Mouse (Mus musculus) lung, embryonic 15.5 days (tissue): ENCODE measurements around the gene Hace1. TPM values are rescaled to one million over a fixed set of nuclear protein-coding genes. Genes with fewer than 3 reads are reported as not detected.

Experiments used
- ATAC-seq: fragments of 200-750 bp; cut with Nextera tagmentation; 2 replicates; pipeline ENCODE4 v1.8.0; 2017; ENCODE audit warnings: moderate number of reproducible peaks, borderline replicate concordance; ENCODE audit not compliant: low FRiP score, low TSS enrichment; ENCODE audit errors: extremely low read depth
- H3K27ac ChIP-seq: fragments of 300-500 bp; sonication (generic); 2 replicates; pipeline ENCODE4 v1.5.1; 2015; ENCODE audit warnings: moderate library complexity, mild to moderate bottlenecking, inconsistent platforms
- H3K27me3 ChIP-seq: fragments of 300-500 bp; sonication (generic); 2 replicates; pipeline ENCODE4 v1.6.1; 2015; ENCODE audit warnings: inconsistent platforms
- H3K36me3 ChIP-seq: fragments of 300-500 bp; sonication (generic); 2 replicates; pipeline ENCODE4 v1.6.1; 2015; ENCODE audit warnings: inconsistent platforms
- H3K4me1 ChIP-seq: fragments of 300-500 bp; sonication (generic); 2 replicates; pipeline ENCODE4 v1.6.1; 2015; ENCODE audit warnings: inconsistent platforms
- H3K4me2 ChIP-seq: fragments of 300-500 bp; sonication (generic); 2 replicates; pipeline ENCODE4 v1.6.1; 2015; ENCODE audit warnings: inconsistent platforms, mild to moderate bottlenecking, moderate library complexity
- H3K4me3 ChIP-seq: fragments of 300-500 bp; sonication (generic); 2 replicates; pipeline ENCODE4 v1.5.1; 2015; ENCODE audit warnings: mild to moderate bottlenecking, inconsistent platforms
- H3K9ac ChIP-seq: fragments of 300-500 bp; sonication (generic); 2 replicates; pipeline ENCODE4 v1.6.1; 2015; ENCODE audit warnings: inconsistent platforms
- H3K9me3 ChIP-seq: fragments of 300-500 bp; sonication (generic); 2 replicates; pipeline ENCODE4 v1.6.1; 2016; ENCODE audit warnings: inconsistent platforms
- WGBS: fragments of 180-500 bp; shearing (Covaris S2); methylation state at CpG from one replicate; pipeline ENCODE4 v1.1.7; 2015; 5-methylcytosine and 5-hydroxymethylcytosine counted together
- polyA plus RNA-seq: library from polyadenylated mRNA; unstranded; fragments of >200 nt; fragmentation: Nextera tagmentation; extraction: Ambion mirVana; gene quantifications from 2 replicates; pipeline ENCODE4 v1.2.1, GENCODE M21; 2015

Gene Hace1
- polyA plus RNA-seq, 1 experiment from 2014 or later, result 22.2 TPM

GRCm38 (mm10) chr10:45631995-45632394 is 54.4 kb downstream of the Hace1 start:
- no peak overlapping the region for H3K9ac ChIP-seq

DNA sequence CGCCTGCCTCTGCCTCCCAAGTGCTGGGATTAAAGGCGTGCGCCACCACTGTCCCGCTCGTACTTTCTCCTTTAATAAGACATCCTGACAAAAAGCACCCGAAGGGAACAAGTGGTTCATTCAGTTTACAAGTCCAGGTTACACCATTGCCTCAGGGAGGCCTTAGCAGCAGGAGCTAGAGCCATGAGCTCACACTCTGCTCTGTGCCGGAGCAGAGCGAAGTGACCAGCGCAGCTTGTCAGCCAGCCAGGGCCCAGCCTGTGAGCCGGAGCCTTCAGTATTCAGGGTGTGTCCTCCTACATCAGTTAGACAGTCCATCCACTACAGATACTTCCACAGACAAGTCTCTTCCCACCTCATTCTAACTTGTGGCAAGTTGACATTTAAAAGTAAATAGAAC is 55.0 kb downstream of the Hace1 start:
- Histone ChIP-seq H3K9ac (no peak overlapping the region), H3K36me3 (no peaks in the 10 kb centered on the region), H3K4me1 (no peaks in the 10 kb centered on the region), H3K4me2 (no peak overlapping the region), H3K27me3 (no peaks in the 10 kb centered on the region), H3K4me3 (no peak overlapping the region), H3K9me3 (no peaks in the 10 kb centered on the region), H3K27ac (no peak overlapping the region)
- ATAC-seq, result no peak
- 89% methylated on average over 10 of the region's 10 CpGs for WGBS

More at GRCm38 (mm10) chr10:45631995-45632394, 54.4 kb downstream of the Hace1 start:
- no peak for ATAC-seq
- Histone ChIP-seq H3K4me3 (no peak overlapping the region), H3K9me3 (no peaks in the 10 kb centered on the region), H3K4me2 (no peak overlapping the region), H3K27ac (no peak overlapping the region), H3K36me3 (no peaks in the 10 kb centered on the region), H3K4me1 (no peaks in the 10 kb centered on the region), H3K27me3 (no peaks in the 10 kb centered on the region)
- 85% methylated on average over 3 of the region's 3 CpGs for WGBS

DNA sequence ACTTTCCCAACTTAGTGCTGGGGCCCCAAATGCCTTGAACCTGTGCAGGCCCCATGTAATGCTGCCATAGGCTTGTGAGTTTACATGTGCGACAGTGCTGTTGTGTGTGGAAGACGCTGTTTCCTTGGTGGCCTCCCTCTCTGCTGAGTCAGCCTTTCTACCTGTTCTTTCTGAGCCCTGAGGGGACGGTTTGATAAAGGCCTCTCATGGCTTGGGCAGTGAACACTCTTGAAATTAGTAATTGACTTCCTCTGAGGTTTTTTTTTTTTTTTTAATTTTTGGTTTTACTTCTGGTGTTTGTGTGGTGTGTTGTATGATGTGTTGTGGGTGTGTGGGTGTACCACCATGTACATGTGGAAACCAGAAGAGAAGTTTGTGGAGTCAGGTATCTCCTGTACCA is 57.6 kb downstream of the Hace1 start:
- Histone ChIP-seq H3K4me3 (no peak overlapping the region), H3K27me3 (no peaks in the 10 kb centered on the region), H3K27ac (no peak overlapping the region), H3K9me3 (no peaks in the 10 kb centered on the region), H3K4me2 (no peak overlapping the region), H3K36me3 (no peaks in the 10 kb centered on the region), H3K4me1 (no peaks in the 10 kb centered on the region), H3K9ac (no peak overlapping the region)
- WGBS, result 81% methylated on average over 3 of the region's 3 CpGs
- no peak for ATAC-seq

DNA sequence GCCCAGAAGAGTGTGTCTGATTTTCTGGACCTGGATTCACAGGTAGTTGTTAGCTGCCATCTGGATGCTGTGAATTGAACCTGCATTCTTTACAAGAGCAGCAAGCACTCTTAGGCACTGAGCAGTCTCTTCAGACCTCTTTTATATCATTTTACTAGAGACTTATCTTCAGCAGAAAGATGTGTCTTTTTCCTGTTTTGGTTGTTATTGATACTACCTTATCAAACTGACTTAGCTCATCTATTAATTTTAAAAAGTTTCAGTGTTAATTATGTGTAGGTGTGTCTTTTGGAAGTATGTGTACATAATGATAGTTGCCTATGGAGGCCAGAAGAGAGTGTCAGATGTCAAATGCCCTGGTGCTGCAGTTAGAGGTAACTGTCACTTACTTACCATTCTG is 62.1 kb downstream of the Hace1 start:
- no peak for ATAC-seq
- H3K36me3 ChIP-seq, result peaks cover 8% of the 10 kb centered on the region; the same call in 1 of the 2 replicates
- H3K4me1 ChIP-seq, result no peaks in the 10 kb centered on the region
- no peak overlapping the region for H3K9ac ChIP-seq
- no peak overlapping the region for H3K4me3 ChIP-seq
- H3K27me3 ChIP-seq, result no peaks in the 10 kb centered on the region
- H3K4me2 ChIP-seq, result no peak overlapping the region
- no peak overlapping the region for H3K27ac ChIP-seq
- no peaks in the 10 kb centered on the region; the same call in 1 of the 2 replicates for H3K9me3 ChIP-seq

DNA sequence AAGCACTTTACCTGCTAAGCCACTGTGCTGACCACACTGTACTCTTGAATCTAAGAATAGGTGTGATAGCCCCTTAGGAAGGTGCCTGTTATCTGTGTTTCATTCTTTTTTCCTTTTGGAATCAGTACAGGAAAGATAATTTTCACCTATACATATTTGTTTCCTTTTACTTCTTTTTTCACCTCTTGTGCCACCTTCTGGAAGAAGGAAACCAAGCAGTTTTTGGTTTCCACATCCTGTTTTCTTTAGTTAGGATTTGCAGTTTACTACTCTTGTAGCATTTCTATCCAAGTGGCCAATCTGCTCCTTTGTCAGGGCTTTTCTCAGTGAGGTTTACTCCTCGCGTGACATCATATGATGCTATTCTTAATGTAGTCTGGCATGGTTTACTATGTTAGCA is 76.4 kb downstream of the Hace1 start:
- WGBS, result 95% methylated on average over 2 of the region's 2 CpGs
- no peaks in the 10 kb centered on the region for H3K4me1 ChIP-seq
- no peak overlapping the region for H3K4me3 ChIP-seq
- no peaks in the 10 kb centered on the region for H3K9me3 ChIP-seq
- no peak overlapping the region for H3K27ac ChIP-seq
- H3K9ac ChIP-seq, result no peak overlapping the region
- H3K36me3 ChIP-seq, result 0 out of 2 replicates have a peak, but pooled peaks cover 3% of the 10 kb centered on the region
- ATAC-seq, result no peak
- no peaks in the 10 kb centered on the region for H3K27me3 ChIP-seq
- H3K4me2 ChIP-seq, result no peak overlapping the region

GRCm38 (mm10) chr10:45662015-45662414 is 84.4 kb downstream of the Hace1 start:
- no peaks in the 10 kb centered on the region for H3K9me3 ChIP-seq
- no peak overlapping the region for H3K27ac ChIP-seq
- H3K9ac ChIP-seq, result no peak overlapping the region
- H3K4me1 ChIP-seq, result no peaks in the 10 kb centered on the region
- H3K4me2 ChIP-seq, result no peak overlapping the region
- no peak overlapping the region for H3K4me3 ChIP-seq
- H3K27me3 ChIP-seq, result no peaks in the 10 kb centered on the region
- WGBS, result 90% methylated on average over 9 of the region's 9 CpGs
- no peaks in the 10 kb centered on the region for H3K36me3 ChIP-seq
- no peak for ATAC-seq

- 95% methylated on average over 2 of the region's 2 CpGs for WGBS
- Histone ChIP-seq H3K4me1 (no peaks in the 10 kb centered on the region), H3K36me3 (no peaks in the 10 kb centered on the region), H3K27me3 (no peaks in the 10 kb centered on the region), H3K27ac (no peak overlapping the region), H3K9ac (no peak overlapping the region), H3K9me3 (no peaks in the 10 kb centered on the region), H3K4me2 (no peak overlapping the region), H3K4me3 (no peak overlapping the region)
- no peak for ATAC-seq
These were observed 90.6 kb downstream of the Hace1 start for GRCm38 (mm10) chr10:45668266-45668665.

- no peak overlapping the region for H3K4me3 ChIP-seq
- H3K27ac ChIP-seq, result no peak overlapping the region
- no peak for ATAC-seq
- H3K4me1 ChIP-seq, result no peaks in the 10 kb centered on the region
- no peaks in the 10 kb centered on the region for H3K36me3 ChIP-seq
- no peaks in the 10 kb centered on the region for H3K9me3 ChIP-seq
- no peak overlapping the region for H3K9ac ChIP-seq
- no peak overlapping the region for H3K4me2 ChIP-seq
- no peaks in the 10 kb centered on the region for H3K27me3 ChIP-seq
These were observed 99.2 kb downstream of the Hace1 start for GRCm38 (mm10) chr10:45676796-45677195.

- Histone ChIP-seq H3K9me3 (no peaks in the 10 kb centered on the region), H3K4me1 (no peaks in the 10 kb centered on the region), H3K36me3 (peaks cover 3% of the 10 kb centered on the region; the same call in 1 of the 2 replicates), H3K27ac (no peak overlapping the region), H3K9ac (no peak overlapping the region), H3K27me3 (no peaks in the 10 kb centered on the region), H3K4me3 (no peak overlapping the region), H3K4me2 (no peak overlapping the region)
- ATAC-seq, result no peak
- 70% methylated on average over 1 of the region's 1 CpGs for WGBS
These were observed 108.6 kb downstream of the Hace1 start for GRCm38 (mm10) chr10:45686191-45686590.

DNA sequence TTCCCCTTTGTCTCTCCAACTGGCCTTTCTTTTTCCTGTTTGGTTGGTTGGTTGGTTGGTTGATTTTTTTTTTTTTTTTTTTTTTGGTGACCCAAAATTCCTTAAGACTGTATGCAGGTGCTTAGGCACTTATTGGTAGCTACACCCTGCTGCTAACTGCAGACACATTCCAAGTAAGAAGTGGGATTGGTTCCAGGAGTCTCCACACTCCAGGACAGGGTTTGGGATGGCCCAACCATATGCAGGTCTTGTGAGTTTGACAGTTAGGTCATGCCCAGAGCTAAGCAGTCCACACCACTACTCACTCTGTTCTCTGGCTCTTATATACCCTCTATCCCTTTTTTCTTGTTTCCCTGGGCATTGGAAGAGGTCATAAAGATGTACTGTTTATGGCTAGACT is 117.3 kb downstream of the Hace1 start:
- H3K4me1 ChIP-seq, result no peaks in the 10 kb centered on the region
- H3K4me3 ChIP-seq, result no peak overlapping the region
- H3K4me2 ChIP-seq, result no peak overlapping the region
- ATAC-seq, result no peak
- H3K27me3 ChIP-seq, result no peaks in the 10 kb centered on the region
- H3K9ac ChIP-seq, result no peak overlapping the region
- H3K36me3 ChIP-seq, result no peaks in the 10 kb centered on the region
- H3K9me3 ChIP-seq, result no peaks in the 10 kb centered on the region
- no peak overlapping the region for H3K27ac ChIP-seq

GRCm38 (mm10) chr10:45695522-45695921 is 117.9 kb downstream of the Hace1 start:
- no peak overlapping the region for H3K9ac ChIP-seq
- no peak overlapping the region for H3K4me3 ChIP-seq
- 96% methylated on average over 1 of the region's 1 CpGs for WGBS
- H3K27me3 ChIP-seq, result no peaks in the 10 kb centered on the region
- ATAC-seq, result no peak
- no peak overlapping the region for H3K4me2 ChIP-seq
- H3K9me3 ChIP-seq, result no peaks in the 10 kb centered on the region
- H3K36me3 ChIP-seq, result no peaks in the 10 kb centered on the region
- no peak overlapping the region for H3K27ac ChIP-seq
- H3K4me1 ChIP-seq, result no peaks in the 10 kb centered on the region

GRCm38 (mm10) chr10:45698930-45699329 is 121.3 kb downstream of the Hace1 start:
- 0 out of 2 replicates have a peak, but pooled peaks cover 4% of the 10 kb centered on the region for H3K36me3 ChIP-seq

DNA sequence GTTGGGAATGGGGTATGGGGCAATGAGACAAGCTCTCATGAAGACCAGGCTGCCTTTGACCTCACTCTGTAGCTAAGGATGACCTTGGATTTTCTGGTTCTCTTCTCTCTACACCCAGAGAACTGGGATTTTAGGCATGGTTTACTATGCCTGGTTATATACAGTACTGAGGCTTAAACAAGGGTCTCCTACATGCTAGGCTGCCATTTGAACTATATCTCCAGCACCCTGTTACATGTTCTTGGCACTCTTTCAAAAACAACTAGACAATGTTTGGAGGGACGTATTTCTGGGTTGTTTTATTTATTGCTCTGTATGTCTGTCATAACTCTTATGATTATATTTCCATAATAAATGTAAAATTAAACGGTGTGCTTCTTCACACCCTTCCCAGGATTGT is 129.2 kb downstream of the Hace1 start:
- Histone ChIP-seq H3K27me3 (no peaks in the 10 kb centered on the region), H3K27ac (no peak overlapping the region), H3K4me2 (no peak overlapping the region), H3K9ac (no peak overlapping the region), H3K9me3 (no peaks in the 10 kb centered on the region), H3K36me3 (no peaks in the 10 kb centered on the region), H3K4me1 (no peaks in the 10 kb centered on the region), H3K4me3 (no peak overlapping the region)
- WGBS, result 27% methylated on average over 2 of the region's 2 CpGs
- peak; percentile 88 for ATAC-seq

More at GRCm38 (mm10) chr10:45698930-45699329, 121.3 kb downstream of the Hace1 start:
- Histone ChIP-seq H3K4me2 (no peak overlapping the region), H3K9ac (no peak overlapping the region), H3K9me3 (no peaks in the 10 kb centered on the region), H3K4me1 (no peaks in the 10 kb centered on the region), H3K27me3 (no peaks in the 10 kb centered on the region), H3K27ac (no peak overlapping the region), H3K4me3 (no peak overlapping the region)
- no peak for ATAC-seq
- WGBS, result 83% methylated on average over 3 of the region's 3 CpGs
